11 mouse cellular contexts compared by ENCODE assay signal in genomic region chr6:114725147-114725575, GRCm38 (mm10).
DNase-seq lines count a peak whose midpoint lies in the region; ATAC-seq and TF ChIP-seq lines count a peak whose summit lies in the region.
"Had no signal": no experiment of that assay in that cellular context is flagged by ENCODE, and none has a peak within 500 bp of the region (broad histone marks: within the 10 kb centered on the region; RNA-seq: fewer than 3 reads in every experiment).

No protein-coding gene starts in this region.

- H3K9ac ChIP-seq in embryonic facial prominence, embryonic 15.5 days, result no peak overlapping the region
- 0 out of 2 replicates have a peak overlapping the region, but pooled peaks have one; percentile 5 for H3K9ac ChIP-seq in neural tube, embryonic 11.5 days (ENCODE audit: low read length)

- intact Hi-C loops in gastrocnemius, adult 2 months (cut with DNase I), result loop anchor here (5.0 kb wide), 1 partner anchor 137 kb away; no protein-coding TSS in a partner anchor

- H3K27me3 ChIP-seq in embryonic facial prominence, embryonic 15.5 days, result no peaks in the 10 kb centered on the region
- H3K27me3 ChIP-seq in neural tube, embryonic 11.5 days (ENCODE audit: control insufficient read depth, insufficient read depth, low read length), result no peaks in the 10 kb centered on the region

- H3K27ac ChIP-seq in gastrocnemius, adult 2 months, result peak overlapping the region; percentile 87
- H3K27ac ChIP-seq in embryonic facial prominence, embryonic 15.5 days (replicated peaks), result peak overlapping the region; percentile 76
- no peak overlapping the region for H3K27ac ChIP-seq in neural tube, embryonic 11.5 days (ENCODE audit: low read depth, low read length)
- H3K27ac ChIP-seq: left cerebral cortex, adult 2 months had no signal

- no peak overlapping the region for H3K4me2 ChIP-seq in embryonic facial prominence, embryonic 15.5 days (replicated peaks)
- H3K4me2 ChIP-seq in neural tube, embryonic 11.5 days (ENCODE audit: low read depth), result no peak overlapping the region

- ATAC-seq in embryonic facial prominence, embryonic 15.5 days (ENCODE audit: insufficient number of reproducible peaks, low FRiP score, low TSS enrichment, low read depth), result peak; percentile 21; the same call in 1 of the 2 replicates
- ATAC-seq in neural tube, embryonic 11.5 days (ENCODE audit: insufficient read depth, low FRiP score, low TSS enrichment), result no peak

- DNase-seq in gastrocnemius, adult 2 months, result peak; percentile 24
- no peak for DNase-seq in gastrocnemius, postnatal 25 days
- DNase-seq in kidney, postnatal 10 days, result peak; percentile 50
- DNase-seq in kidney, adult 9 months, result no peak
- no peak for DNase-seq in neural tube, embryonic 11.5 days (ENCODE audit: low spot score)
- DNase-seq in right cerebral cortex, postnatal 25 days, result no peak
- no peak for DNase-seq in cerebellum, postnatal 4 days (ENCODE audit: low spot score in 2 of 2)
- DNase-seq: right cerebral cortex, postnatal 14 days; thymus, postnatal 25 days had no signal

- H3K9me3 ChIP-seq in embryonic facial prominence, embryonic 15.5 days (replicated peaks), result no peaks in the 10 kb centered on the region
- H3K9me3 ChIP-seq in neural tube, embryonic 11.5 days (ENCODE audit: control insufficient read depth, low read length), result no peaks in the 10 kb centered on the region

- no peak for TF ChIP-seq CTCF in gastrocnemius, adult 2 months (IDR thresholded peaks at IDR 0.05)

- WGBS in embryonic facial prominence, embryonic 15.5 days, result 21% methylated on average over 8 of the region's 8 CpGs
- 56% methylated on average over 8 of the region's 8 CpGs for WGBS in neural tube, embryonic 11.5 days

- H3K36me3 ChIP-seq in embryonic facial prominence, embryonic 15.5 days, result no peaks in the 10 kb centered on the region
- H3K36me3 ChIP-seq in neural tube, embryonic 11.5 days (ENCODE audit: control insufficient read depth, insufficient read depth, low read length), result no peaks in the 10 kb centered on the region

- H3K4me3 ChIP-seq in gastrocnemius, adult 2 months, result peak overlapping the region; percentile 47
- H3K4me3 ChIP-seq in embryonic facial prominence, embryonic 15.5 days (replicated peaks), result no peak overlapping the region
- no peak overlapping the region for H3K4me3 ChIP-seq in neural tube, embryonic 11.5 days (ENCODE audit: low read depth, low read length)
- H3K4me3 ChIP-seq: left cerebral cortex, adult 2 months had no signal

- H3K4me1 ChIP-seq in embryonic facial prominence, embryonic 15.5 days, result peaks cover 39% of the 10 kb centered on the region
- H3K4me1 ChIP-seq in neural tube, embryonic 11.5 days (ENCODE audit: control insufficient read depth, insufficient read depth, low read length), result peaks cover 6% of the 10 kb centered on the region

Comparison
In these comparisons a context has a peak if more than half of its experiments do, and no peak if none do; other contexts are left out.
1. DNase-seq: peak in gastrocnemius, adult 2 months (single experiment) and kidney, postnatal 10 days (single experiment); none in gastrocnemius, postnatal 25 days (single experiment), kidney, adult 9 months (single experiment), neural tube, embryonic 11.5 days (single experiment), right cerebral cortex, postnatal 25 days (single experiment) and cerebellum, postnatal 4 days (0 of 2).